Mouse (Mus musculus) kidney, postnatal 0 days (tissue): ENCODE data around the gene Nprl2. TPM values are rescaled to one million over a fixed set of nuclear protein-coding genes. Genes with fewer than 3 reads are reported as not detected.

Experiments
- ATAC-seq: fragments of 200-750 bp; cut with Nextera tagmentation; replicated peaks from 2 replicates; pipeline ENCODE4 v1.8.0; 2017; ENCODE audit warnings: low read depth, moderate number of reproducible peaks, moderate TSS enrichment, moderate library complexity; ENCODE audit not compliant: low FRiP score
- DNase-seq: peaks from one replicate; pipeline ENCODE4 v3.0.0-alpha.2; 2016; ENCODE audit warnings: low spot score
- H3K27ac ChIP-seq: fragments of 300-500 bp; sonication (generic); 2 replicates; pipeline ENCODE4 v1.5.1; 2014; ENCODE audit warnings: mild to moderate bottlenecking
- H3K27me3 ChIP-seq: fragments of 300-500 bp; sonication (generic); 2 replicates; pipeline ENCODE4 v1.6.1; 2014; ENCODE audit warnings: low read length, mixed read lengths; ENCODE audit not compliant: insufficient read depth
- H3K36me3 ChIP-seq: fragments of 300-500 bp; sonication (generic); 2 replicates; pipeline ENCODE4 v1.6.1; 2014; ENCODE audit warnings: low read length, mixed read lengths; ENCODE audit not compliant: insufficient read depth
- H3K4me1 ChIP-seq: fragments of 300-500 bp; sonication (generic); replicated peaks from 2 replicates; pipeline ENCODE4 v1.6.1; 2014; ENCODE audit warnings: antibody characterized with exemption, low read length, mixed read lengths; ENCODE audit not compliant: insufficient read depth
- H3K4me2 ChIP-seq: fragments of 300-500 bp; sonication (generic); 2 replicates; pipeline ENCODE4 v1.6.1; 2014; ENCODE audit warnings: mild to moderate bottlenecking, low read length, moderate library complexity, mixed read lengths
- H3K4me3 ChIP-seq: fragments of 300-500 bp; sonication (generic); replicated peaks from 2 replicates; pipeline ENCODE4 v1.5.1; 2014; ENCODE audit warnings: low read depth, low read length
- H3K9ac ChIP-seq: fragments of 300-500 bp; sonication (generic); 2 replicates; pipeline ENCODE4 v1.6.1; 2014; ENCODE audit warnings: low read depth, low read length
- H3K9me3 ChIP-seq: fragments of 300-500 bp; sonication (generic); replicated peaks from 2 replicates; pipeline ENCODE4 v1.6.1; 2016; ENCODE audit warnings: low read length, inconsistent platforms, mixed read lengths
- CTCF ChIP-seq: IDR thresholded peaks from 2 replicates; pipeline ENCODE4 v1.5.1; 2016; ENCODE audit warnings: antibody characterized with exemption, low read depth, mild to moderate bottlenecking, moderate library complexity
- WGBS: fragments of 180-500 bp; shearing (Covaris S2); extraction: QIAGEN DNeasy Blood & Tissue Kit; methylation state at CpG from one replicate; pipeline ENCODE4 v1.1.7; 2014; 5-methylcytosine and 5-hydroxymethylcytosine counted together
- polyA plus RNA-seq: library from polyadenylated mRNA; unstranded; fragments of >200 nt; fragmentation: Nextera tagmentation; extraction: Ambion mirVana; gene quantifications from 2 replicates; pipeline ENCODE4 v1.2.1, GENCODE M21; 2015

The Nprl2 gene
- polyA plus RNA-seq, 1 experiment from 2014 or later, result 43.8 TPM

DNA sequence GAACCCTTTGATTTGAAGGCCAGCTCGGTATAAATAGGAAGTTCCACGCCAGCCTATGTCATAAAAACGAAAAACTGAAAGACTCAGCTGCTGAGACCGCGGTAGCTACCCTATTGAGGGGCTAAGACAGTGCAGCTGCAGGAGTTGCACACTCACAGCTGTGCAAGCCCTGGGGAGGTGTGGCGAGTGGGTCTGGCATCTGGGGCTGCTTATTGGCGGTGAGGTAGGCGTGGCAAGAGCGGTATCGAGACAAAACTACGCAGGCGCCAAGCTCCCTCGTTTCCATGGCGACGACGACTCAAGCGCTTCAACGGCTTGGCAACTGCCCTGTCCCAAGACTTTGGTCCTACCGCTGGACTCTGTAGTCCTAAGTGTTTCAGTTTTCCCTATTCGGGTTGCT, 5.0 kb downstream of the Nprl2 start, which contains the start of gene Zmynd10:
Zmynd10 (plus strand) TSS at position 273 of the 400 bp plus-strand sequence.
- 2% methylated on average over 20 of the region's 20 CpGs for WGBS
- no peak for TF ChIP-seq CTCF
- Histone ChIP-seq H3K27me3 (no peaks in the 10 kb centered on the region), H3K4me2 (peak within 1 kb of the TSS; percentile 53), H3K9me3 (no peaks in the 10 kb centered on the region), H3K4me3 (no peak within 1 kb of the TSS; the same call in 1 of the 2 replicates), H3K4me1 (peaks cover 26% of the 10 kb centered on the region), H3K36me3 (0 out of 2 replicates have a peak, but pooled peaks cover 8% of the 10 kb centered on the region), H3K27ac (peak within 1 kb of the TSS; percentile 60; the same call in 1 of the 2 replicates), H3K9ac (no peak within 1 kb of the TSS)
- ATAC-seq, result peak; percentile 56
- peak; percentile 95 for DNase-seq

DNA sequence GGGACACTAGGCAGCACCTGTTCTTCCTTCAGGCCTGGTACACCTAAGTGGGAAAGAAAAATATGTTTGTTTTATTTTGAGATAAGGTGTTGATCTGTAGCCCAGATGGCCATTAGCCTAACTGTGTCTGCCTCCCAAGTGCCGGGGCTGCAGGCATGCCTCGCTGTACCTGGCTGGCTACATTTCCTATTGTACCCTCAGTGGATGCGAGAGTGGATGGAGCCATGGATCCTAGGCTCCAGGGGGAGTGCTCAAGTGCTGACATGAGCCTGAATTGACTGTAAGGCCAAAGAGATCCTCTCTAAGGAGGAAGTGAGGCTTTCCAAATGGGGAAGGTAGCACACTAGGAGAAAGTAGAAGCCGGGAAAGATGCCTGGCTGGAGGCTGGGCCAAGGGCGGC, 5.9 kb downstream of the Nprl2 start:
- Histone ChIP-seq H3K4me1 (peaks cover 32% of the 10 kb centered on the region), H3K9me3 (no peaks in the 10 kb centered on the region), H3K4me2 (no peak overlapping the region), H3K27ac (no peak overlapping the region), H3K9ac (no peak overlapping the region), H3K36me3 (0 out of 2 replicates have a peak, but pooled peaks cover 8% of the 10 kb centered on the region), H3K4me3 (no peak overlapping the region), H3K27me3 (no peaks in the 10 kb centered on the region)
- ATAC-seq, result no peak
- TF ChIP-seq CTCF, result no peak
- WGBS, result 79% methylated on average over 5 of the region's 5 CpGs
- DNase-seq, result no peak

DNA sequence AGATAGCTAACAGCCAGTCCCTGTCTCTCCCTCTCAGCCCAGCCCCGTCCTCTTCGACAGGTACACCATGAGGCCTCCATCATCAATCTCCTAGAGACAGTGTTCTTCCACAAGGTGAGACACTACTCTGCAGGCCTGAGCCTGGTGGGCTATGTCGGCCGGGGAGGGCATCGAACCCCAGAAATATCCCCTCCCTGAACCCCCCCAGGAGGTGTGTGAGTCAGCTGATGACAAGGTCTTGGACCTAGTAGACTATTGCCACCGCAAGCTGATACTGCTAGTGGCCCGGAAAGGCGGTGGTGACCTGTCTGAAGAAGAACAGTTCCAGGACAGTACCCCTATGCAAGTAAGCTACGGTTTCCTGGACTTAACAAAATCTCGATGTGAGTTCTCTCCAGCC, 6.8 kb downstream of the Nprl2 start:
- Histone ChIP-seq H3K9ac (no peak overlapping the region), H3K9me3 (no peaks in the 10 kb centered on the region), H3K4me3 (no peak overlapping the region), H3K27me3 (no peaks in the 10 kb centered on the region), H3K4me1 (peaks cover 41% of the 10 kb centered on the region), H3K27ac (no peak overlapping the region), H3K4me2 (no peak overlapping the region), H3K36me3 (0 out of 2 replicates have a peak, but pooled peaks cover 8% of the 10 kb centered on the region)
- 84% methylated on average over 10 of the region's 10 CpGs for WGBS
- no peak for DNase-seq
- ATAC-seq, result no peak
- no peak for TF ChIP-seq CTCF

DNA sequence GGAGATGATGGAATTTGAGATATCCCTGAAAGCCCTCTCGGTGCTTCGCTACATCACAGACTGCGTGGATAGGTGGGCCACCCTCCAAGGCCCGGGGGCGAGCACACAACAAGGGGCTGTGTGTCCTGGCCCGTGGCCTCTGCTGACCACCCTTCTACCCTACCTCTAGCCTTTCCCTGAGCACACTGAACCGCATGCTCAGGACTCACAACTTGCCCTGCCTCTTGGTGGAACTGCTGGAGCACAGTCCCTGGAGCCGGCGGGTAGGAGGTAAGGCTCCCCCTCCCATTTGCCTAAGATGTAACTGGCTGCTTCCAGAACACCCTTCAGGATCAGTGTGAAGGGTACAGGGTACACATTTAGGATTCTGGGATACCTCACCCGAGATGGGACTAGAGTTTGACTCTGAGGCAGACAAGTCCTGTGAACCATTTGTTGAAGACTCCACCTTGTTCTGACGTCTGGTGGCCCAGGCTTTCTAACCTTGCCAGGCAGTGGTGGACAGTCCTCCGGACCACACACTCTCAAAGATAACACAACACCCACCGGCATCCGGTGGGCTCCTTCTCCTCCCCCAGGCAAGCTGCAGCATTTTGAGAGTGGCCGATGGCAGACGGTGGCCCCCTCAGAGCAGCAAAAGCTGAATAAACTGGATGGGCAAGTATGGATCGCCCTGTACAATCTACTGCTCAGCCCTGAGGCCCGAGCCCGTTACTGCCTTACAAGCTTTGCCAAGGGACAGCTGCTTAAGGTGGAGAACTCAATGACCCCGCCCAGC, 7.5 kb downstream of the Nprl2 start:
- 79% methylated on average over 20 of the region's 20 CpGs for WGBS
- Histone ChIP-seq H3K4me1 (peaks cover 44% of the 10 kb centered on the region), H3K9ac (no peak overlapping the region), H3K27me3 (no peaks in the 10 kb centered on the region), H3K4me2 (no peak overlapping the region), H3K4me3 (no peak overlapping the region), H3K27ac (no peak overlapping the region), H3K9me3 (no peaks in the 10 kb centered on the region), H3K36me3 (0 out of 2 replicates have a peak, but pooled peaks cover 8% of the 10 kb centered on the region)
- ATAC-seq (no peak), DNase-seq (no peak)
- no peak for TF ChIP-seq CTCF

DNA sequence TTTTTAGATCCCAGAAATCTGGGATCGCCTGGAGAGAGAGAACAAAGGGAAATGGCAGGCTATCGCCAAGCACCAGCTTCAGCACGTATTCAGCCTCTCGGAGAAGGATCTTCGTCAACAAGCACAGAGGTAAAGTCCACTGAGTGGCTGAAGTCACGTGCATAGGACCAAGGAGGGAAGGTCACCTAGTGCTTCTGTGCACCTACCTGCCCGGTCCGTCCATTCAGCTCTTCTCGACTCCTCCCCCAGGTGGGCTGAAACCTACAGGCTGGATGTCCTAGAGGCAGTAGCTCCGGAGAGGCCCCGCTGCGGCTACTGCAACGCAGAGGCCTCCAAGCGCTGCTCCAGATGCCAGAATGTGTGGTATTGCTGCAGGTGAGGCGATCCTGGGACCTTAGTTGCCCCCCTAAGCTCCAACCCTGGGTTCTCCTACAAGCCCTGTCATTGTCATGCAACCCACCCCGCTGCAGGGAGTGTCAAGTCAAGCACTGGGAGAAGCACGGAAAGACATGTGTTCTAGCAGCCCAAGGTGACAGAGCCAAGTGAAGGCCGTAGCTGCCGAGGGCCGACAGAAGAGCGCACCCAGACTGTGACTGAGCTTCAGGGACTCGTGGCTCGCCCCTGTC, 8.6 kb downstream of the Nprl2 start:
- WGBS, result 40% methylated on average over 23 of the region's 23 CpGs
- Histone ChIP-seq H3K27ac (peak overlapping the region; percentile 76), H3K9ac (peak overlapping the region; percentile 68; the same call in 1 of the 2 replicates), H3K4me1 (peaks cover 45% of the 10 kb centered on the region), H3K27me3 (no peaks in the 10 kb centered on the region), H3K4me3 (peak overlapping the region; percentile 41), H3K36me3 (no peaks in the 10 kb centered on the region), H3K9me3 (no peaks in the 10 kb centered on the region), H3K4me2 (peak overlapping the region; percentile 75)
- DNase-seq (peak; percentile 49), ATAC-seq (no peak)
- TF ChIP-seq CTCF, result no peak

DNA sequence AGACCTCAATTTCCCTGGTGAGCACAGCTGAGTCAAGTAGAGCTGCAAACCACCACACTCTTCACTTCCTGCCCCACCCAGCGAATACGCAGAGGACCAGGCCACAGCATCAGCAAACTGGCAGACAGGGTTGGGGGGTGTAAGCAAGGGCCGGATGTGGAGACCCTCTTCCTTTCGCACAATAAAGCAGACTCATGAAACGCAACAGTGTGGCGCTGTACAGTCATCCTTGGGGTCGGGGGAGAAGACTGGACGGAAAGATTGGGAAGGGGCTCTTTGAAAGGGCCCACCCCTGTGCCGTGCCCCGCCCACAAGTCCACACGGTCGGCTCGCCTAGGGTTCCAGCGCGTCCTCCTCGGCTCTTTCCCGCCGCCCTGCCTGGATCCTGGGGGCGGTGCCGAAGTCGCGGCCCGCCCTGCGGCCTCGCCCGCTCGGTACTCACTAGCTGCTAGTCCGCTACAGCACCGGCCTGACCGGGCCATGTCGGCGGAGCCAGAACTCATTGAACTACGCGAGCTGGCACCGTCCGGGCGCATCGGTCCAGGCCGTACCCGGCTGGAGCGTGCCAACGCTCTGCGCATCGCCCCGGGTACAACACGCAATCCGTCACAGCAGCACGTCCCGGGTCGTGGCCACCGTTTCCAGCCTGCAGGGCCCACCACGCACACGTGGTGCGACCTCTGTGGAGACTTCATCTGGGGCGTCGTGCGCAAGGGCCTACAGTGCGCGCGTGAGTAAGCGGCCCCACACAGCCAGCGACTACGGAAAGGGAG, 9.3 kb downstream of the Nprl2 start, which contains the start of gene Rassf1:
Rassf1 (plus strand) TSS at position 439 of the 773 bp plus-strand sequence.
- DNase-seq (peak; percentile 85), ATAC-seq (0 out of 2 replicates have a peak, but pooled peaks have one; percentile 6)
- Histone ChIP-seq H3K27me3 (no peaks in the 10 kb centered on the region), H3K36me3 (no peaks in the 10 kb centered on the region), H3K4me2 (peak within 1 kb of the TSS; percentile 75), H3K9me3 (no peaks in the 10 kb centered on the region), H3K4me3 (peak within 1 kb of the TSS; percentile 41), H3K27ac (peak within 1 kb of the TSS; percentile 76), H3K4me1 (peaks cover 52% of the 10 kb centered on the region), H3K9ac (peak within 1 kb of the TSS; percentile 68)
- TF ChIP-seq CTCF, result no peak
- 1% methylated on average over 63 of the region's 63 CpGs for WGBS
